Mouse (Mus musculus): ENCODE results near the gene Sh3kbp1.
"Not testable (repeated sequence)": the region's sequence is repeated elsewhere in the genome, so short reads cannot be mapped to it uniquely, and the experiment has no call there.

The Sh3kbp1 gene

GRCm38 (mm10) chrX:159626907-159627587, at the start of gene Sh3kbp1:
TSS of gene Sh3kbp1 (plus strand) at chrX:159627272.
- DNase-seq (ENCODE audit: low spot score in 2 of 2), result peak; percentile 51 to 59

DNA sequence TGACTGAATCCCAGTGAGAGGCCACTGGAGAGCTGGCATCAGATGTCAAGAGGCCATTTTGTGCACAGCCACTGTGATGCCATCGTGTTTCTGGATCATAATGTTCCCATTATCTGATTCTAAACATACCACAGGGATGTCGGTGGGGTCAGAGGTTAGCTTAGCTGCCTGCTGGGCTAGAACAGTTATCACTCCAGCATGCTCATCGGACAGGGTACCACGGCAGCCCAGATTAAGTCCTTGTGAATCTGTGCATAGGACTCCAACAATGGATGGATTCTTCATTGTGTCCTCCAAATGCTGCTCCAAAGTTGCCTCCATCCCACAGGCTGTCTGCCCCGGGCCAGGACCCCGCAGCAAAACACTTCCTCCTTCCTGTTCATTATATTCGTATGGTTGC, 42.3 kb upstream of the Sh3kbp1 start:
- DNase-seq (ENCODE audit: low spot score in 2 of 2), result not testable (repeated sequence)

GRCm38 (mm10) chrX:159591633-159592032, 35.4 kb upstream of the Sh3kbp1 start:
- DNase-seq (ENCODE audit: low spot score in 2 of 2), result no peak

GRCm38 (mm10) chrX:159597502-159597901, 29.6 kb upstream of the Sh3kbp1 start:
- DNase-seq (ENCODE audit: low spot score in 2 of 2), result no peak

DNA sequence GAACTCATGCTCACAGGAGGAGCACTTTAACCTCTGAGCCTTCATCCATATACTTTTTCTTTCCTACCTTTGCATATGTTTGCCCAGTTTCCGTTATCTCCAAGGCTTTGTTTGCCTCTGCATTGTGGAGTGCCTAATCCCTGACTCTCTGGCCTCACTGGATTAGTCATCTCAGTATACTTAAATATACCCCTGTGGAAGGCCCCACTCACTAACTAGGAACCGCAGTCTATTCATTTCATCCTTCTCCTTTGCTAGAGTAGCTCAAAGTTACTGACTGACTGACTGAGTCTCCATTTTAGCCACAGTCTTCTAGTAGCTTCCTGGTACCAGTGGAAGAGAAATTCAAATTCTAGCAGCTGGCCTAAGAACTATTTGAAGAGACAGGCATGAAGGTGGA, 22.2 kb upstream of the Sh3kbp1 start:
- no peak for DNase-seq (ENCODE audit: low spot score in 2 of 2)

DNA sequence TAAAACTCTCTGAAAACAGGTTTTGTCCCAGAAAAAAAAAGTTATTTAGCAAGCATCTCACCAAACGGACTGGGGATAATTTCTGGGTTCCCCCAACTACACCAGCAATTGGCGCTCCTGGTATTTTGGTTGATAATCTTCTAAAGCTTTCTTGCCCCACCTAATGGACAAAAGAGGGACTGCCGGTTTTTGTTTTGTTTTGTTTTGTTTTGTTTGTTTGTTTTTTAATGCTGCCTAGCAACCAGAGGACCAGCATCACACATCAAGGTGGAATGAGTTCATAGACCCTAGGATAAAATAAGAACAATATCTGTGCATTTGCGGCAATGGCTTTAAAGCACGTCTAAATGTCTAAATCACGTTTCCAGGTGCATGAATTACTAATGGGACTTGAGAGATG, 20.1 kb upstream of the Sh3kbp1 start:
- DNase-seq (ENCODE audit: low spot score in 2 of 2), result peak in 1 of 2 experiments; percentile 1

- peak; percentile 9 to 27 for DNase-seq (ENCODE audit: low spot score in 2 of 2)
Measured at GRCm38 (mm10) chrX:159626208-159626906, 715 bp upstream of the Sh3kbp1 start.

- peak in 1 of 2 experiments; percentile 17 for DNase-seq (ENCODE audit: low spot score in 2 of 2)
Measured at GRCm38 (mm10) chrX:159627588-159628566, 805 bp downstream of the Sh3kbp1 start.

DNA sequence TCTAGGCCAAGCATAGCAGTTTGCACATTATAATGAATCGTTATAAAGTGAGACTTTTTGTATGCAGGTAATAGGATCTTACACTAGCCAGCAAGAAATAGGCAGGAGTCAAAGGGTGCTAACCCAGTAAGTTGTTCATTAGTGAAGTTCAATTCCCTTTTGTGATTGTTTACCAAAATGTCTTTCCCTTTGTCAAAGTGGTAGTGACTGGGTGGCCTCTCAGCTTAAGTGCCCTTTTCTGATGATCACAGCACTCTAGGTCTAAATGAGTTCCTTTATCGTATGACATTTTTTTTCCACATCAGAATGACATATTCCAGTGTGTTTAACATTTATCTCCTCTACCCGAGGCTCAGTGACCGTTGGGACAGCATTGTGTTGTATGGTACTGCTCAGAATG, 1.6 kb downstream of the Sh3kbp1 start:
- DNase-seq (ENCODE audit: low spot score in 2 of 2), result no peak

DNA sequence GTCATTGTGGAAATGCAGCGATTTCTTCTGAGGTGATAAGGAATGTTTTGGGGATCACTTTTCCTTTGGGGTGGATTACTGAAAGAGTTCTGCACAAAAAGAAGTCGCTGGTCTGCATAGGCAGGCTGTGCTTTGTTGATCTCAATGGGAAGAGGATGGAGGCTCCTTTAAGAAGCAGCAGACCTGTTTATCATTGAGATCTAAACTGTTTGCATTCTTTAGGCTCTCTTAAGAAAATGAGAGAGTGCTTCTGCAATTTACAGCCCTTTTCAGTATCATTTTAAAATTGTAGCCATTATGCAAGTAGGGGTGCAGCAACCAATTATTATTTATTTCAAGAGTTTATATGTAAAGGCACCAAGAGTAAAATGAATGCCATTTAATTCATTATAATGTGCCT, 2.1 kb downstream of the Sh3kbp1 start:
- no peak for DNase-seq (ENCODE audit: low spot score in 2 of 2)

GRCm38 (mm10) chrX:159638500-159639227, 11.6 kb downstream of the Sh3kbp1 start:
- DNase-seq (ENCODE audit: low spot score in 2 of 2), result peak in 1 of 2 experiments; percentile 8

- no peak for DNase-seq (ENCODE audit: low spot score in 2 of 2)
Measured at GRCm38 (mm10) chrX:159639991-159640390, 12.9 kb downstream of the Sh3kbp1 start.

- DNase-seq (ENCODE audit: low spot score in 2 of 2), result no peak
Measured at GRCm38 (mm10) chrX:159645314-159645713, 18.2 kb downstream of the Sh3kbp1 start.

DNA sequence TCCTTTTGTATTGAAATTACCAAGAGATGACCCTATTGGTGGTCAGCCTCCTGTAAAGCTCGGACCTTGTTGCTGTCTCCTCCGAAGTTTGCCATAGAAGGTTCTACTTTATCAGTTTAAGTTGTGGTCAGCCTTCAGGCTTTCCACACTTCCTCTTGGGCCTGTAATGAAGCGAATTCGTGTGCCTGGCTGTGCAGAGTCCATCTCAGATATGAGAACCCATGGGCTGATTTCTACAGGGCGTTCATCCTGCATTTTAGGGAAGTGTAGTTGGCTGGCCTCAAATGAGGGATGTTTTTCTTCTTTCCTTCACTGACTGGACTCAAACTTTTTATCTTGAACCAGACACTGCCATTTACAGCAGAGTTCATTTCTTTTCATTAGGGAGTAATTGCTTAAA, 20.5 kb downstream of the Sh3kbp1 start:
- DNase-seq (ENCODE audit: low spot score in 2 of 2), result no peak

- no peak for DNase-seq (ENCODE audit: low spot score in 2 of 2)
Measured at GRCm38 (mm10) chrX:159648598-159648997, 21.5 kb downstream of the Sh3kbp1 start.

- peak; percentile 27 to 49 for DNase-seq (ENCODE audit: low spot score in 2 of 2)
Measured at GRCm38 (mm10) chrX:159650130-159650678, 23.1 kb downstream of the Sh3kbp1 start.

DNA sequence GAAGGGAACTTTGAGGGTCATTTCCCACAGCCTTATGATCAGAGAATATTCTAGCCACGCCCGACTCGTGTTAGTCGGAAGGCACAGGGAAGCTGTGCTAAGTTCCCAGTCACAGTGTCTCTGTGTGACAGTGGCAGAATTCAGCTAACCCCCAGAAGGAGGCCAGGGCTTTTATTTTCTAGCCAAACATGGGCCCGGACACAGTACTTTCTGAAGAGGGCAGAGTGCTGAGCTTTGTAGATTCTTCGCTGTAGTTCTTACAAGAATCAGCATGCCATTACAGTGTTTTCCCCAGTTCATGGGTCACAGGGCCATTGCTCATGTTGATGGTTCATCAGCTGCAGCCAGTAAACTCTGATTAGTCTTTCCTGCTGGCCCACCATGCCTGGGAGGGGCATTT, 23.7 kb downstream of the Sh3kbp1 start:
- peak in 1 of 2 experiments; percentile 9 for DNase-seq (ENCODE audit: low spot score in 2 of 2)

- DNase-seq (ENCODE audit: low spot score in 2 of 2), result no peak
Measured at GRCm38 (mm10) chrX:159671388-159671787, 44.3 kb downstream of the Sh3kbp1 start.

- DNase-seq (ENCODE audit: low spot score in 2 of 2), result no peak
Measured at GRCm38 (mm10) chrX:159672466-159672865, 45.4 kb downstream of the Sh3kbp1 start.

DNA sequence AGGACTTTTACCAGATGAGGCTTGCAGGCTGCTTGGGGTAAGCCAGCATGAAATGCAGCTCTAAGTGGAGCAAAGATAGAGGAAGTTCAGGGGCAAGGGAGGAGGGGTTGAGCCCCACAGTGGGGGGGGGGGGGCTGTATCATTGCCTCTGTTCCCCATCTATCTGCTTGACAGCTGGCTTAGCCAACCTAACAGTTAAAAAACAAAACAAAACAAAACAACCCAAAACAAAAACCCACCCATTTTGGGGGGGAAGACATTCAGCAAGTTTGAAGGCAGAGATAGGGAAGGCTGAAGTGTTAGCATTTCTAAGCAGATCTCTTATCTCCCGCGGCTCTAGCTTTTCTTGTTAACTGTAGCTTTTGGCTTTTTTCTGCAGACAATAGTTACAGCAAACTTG, 49.2 kb downstream of the Sh3kbp1 start:
- DNase-seq (ENCODE audit: low spot score in 2 of 2), result no peak

Measured in heart, adult 9 months (tissue).